Mouse (Mus musculus) left cerebral cortex, adult 8-10 months (tissue): ENCODE measurements around the gene Baiap2l1. TPM values are rescaled to one million over a fixed set of nuclear protein-coding genes. Genes with fewer than 3 reads are reported as not detected.

ENCODE experiments used
- DNase-seq, 2 experiments: peaks; one replicate each; pipeline ENCODE4 v3.0.0; 2022; ENCODE audit warnings: low spot score in 2 of 2
- total RNA-seq, 4 experiments: library from RNA; stranded (reverse); gene quantifications; 2 replicates each; pipeline ENCODE4 v1.2.4; 2022

Gene Baiap2l1
- total RNA-seq, 4 experiments from 2014 or later: 0.50 to 0.74 (median 0.56) TPM

DNA sequence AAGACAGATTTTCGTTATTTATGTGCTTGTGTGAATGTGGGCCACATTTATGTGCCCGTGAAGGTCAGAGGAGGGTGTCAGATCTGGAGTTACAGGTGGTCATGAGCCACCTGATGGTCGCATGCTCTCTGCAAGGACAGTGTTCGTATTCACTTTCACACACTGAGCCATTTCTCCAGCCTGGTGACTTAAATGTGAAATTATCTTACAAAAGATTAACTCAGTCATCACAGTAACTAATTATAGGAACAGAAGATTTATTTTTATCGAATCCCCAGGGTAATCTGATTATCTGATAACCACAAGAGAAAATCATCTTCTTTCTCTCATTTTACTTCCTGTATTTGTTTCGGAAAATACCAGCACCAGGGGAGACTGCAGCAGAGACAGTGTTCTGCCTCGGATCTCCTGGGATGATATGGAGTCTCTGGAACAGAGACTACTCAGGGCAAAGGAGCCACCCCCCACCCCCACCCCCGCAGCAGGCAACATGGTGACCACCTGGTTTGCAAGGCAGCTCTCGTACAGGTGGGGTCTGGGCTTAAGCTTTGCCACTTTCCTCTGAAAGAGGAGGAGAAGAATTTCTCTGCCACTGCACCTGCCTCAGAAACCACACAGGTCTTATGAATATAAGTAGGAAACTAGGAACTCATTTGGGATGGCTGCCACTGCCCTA is 71.2 kb downstream of the Baiap2l1 start:
- no peak for DNase-seq

DNA sequence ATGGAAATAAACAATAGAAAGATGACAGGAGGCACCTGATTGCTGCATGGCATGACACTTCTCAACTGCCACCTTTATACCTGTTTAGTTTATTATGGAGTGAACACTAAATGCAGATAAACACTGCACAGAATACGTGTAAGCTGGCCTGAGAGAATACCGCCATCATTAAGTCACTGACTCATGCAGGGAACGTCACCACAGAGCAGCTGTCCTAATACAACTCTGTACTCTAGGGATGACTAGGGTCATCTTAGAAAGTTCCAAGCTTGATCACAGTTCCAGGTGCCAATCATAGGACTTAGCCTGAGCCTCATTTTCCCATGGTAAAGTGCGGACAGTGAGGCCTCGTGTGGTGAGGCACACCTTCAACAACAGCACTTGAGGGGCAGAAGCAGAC is 73.3 kb downstream of the Baiap2l1 start:
- no peak for DNase-seq

DNA sequence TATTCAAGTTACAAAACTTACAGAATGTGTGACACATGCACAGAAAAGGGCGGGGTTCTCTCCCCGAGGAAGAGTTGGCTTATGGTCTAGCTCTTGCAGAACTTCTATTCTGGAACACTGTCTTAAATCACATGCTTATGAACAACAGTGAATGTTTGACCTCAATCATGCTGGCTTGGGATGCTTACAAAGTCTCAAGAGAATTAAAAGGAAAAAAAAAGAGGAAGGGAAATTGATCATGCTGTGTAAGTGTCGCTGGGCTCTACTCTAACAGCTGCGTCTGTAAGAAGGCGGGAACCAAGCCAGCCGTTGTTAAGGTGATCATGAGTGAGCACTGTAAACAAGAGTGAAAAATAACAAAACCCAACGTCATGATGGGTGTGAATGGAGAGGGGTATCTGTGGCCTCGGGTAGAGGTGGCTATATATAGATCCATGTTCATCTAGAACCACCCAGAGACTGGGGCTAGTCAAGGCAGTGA is 74.3 kb downstream of the Baiap2l1 start:
- DNase-seq: no peak

DNA sequence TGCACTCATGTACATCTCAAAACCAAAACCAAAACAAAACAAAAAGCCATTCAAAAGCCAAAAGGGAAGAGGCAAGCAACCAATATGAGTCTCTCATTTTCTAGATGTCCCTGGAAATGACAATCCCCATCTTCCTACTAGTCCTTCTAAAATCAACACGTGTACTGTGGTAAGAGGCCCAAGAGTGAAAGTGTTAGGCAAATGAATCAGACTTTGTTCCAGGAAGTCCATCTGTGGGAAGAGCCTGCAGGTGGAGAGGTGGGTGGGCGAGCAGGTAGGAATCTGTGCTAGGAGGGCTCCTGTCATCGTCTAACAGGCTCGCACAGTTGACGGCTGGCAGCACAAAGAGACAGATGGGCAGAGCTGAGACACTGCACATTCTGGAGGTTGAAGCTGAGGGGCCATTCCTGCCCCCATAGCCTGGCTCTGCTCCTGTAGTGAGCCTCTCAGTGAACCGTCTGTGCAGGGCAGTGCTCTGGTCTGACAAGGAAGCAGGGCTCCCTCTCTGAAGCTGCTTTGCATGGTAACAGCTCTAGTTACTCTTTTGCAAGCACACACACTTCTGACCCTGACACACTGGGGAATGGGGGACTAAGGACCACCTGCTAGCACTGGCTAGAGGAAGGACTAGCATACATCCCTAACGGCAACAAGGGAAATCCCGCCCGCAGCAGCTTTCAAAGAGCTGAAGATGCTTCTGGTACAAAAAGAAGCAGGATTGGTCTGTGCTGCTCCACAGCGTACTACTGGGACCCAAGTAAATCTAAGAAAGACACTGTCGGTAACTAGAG is 75.2 kb downstream of the Baiap2l1 start:
- DNase-seq: no peak

DNA sequence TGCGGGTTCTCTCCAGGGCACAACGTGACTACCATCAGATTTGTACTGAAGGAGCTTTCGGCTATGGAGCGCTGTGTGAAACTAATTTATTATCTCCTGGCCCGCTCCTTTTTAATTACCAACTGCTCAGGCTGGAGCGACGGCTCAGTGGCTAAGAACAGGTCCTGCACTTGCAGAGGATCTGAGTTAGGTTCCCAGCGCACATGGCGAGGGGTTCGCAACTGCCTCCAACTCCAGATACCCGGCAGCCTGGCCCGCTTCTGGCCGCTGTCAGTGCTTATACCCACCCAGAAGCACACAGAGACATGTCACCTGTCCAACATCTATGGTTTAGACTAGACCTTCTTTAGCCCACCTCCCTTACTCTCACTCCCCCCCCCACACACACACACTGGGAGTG is 78.0 kb downstream of the Baiap2l1 start:
- no peak for DNase-seq

DNA sequence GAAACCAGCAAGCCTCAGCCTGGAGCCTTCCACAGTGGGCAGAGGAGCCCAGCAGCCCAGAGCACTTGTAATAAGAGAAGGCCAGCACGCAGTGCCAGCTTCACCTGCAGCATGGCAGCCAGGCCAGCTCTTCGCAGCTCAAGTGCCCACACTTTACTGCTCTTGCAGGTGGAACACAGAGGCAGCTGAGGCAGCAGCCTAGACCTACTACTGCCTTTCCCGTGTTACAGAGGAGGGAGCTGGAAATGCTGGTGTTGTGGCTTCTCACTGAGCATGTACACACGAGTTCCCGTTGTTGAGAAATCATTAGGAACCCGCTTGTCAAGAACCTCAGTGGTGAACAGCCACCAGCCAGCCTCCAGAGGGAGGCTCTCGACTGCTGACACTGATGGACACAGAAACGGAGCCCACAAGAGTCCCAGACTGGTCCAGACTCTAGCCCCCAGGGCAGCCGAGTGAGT is 78.8 kb downstream of the Baiap2l1 start:
- no peak for DNase-seq

DNA sequence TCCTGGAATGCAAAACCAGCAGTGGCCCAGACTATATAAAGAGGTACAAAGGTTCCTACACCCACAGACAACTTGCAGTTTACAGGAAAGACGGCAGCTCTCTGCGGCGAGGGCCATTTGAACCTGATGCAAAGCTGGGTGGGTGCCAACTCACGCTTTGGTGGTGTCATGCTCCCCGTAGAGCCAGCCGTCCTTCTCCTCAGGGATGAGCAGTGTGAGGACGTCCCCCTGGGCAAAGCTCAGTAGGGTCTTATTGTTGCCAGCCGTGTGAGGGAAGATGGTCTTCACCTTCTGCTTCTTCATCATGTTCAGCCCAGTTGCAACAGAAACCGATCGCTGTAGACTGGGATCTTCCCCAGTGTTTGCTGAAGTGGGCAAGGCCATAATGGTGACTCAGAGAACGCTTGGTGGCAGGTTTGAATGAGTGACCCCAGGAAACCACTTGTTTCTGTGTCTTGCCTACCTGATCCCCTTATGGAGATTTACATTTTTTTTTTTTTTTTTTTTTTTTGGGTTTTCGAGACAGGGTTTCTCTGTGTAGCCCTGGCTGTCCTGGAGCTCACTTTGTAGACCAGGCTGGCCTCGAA is 79.4 kb downstream of the Baiap2l1 start:
- no peak for DNase-seq

DNA sequence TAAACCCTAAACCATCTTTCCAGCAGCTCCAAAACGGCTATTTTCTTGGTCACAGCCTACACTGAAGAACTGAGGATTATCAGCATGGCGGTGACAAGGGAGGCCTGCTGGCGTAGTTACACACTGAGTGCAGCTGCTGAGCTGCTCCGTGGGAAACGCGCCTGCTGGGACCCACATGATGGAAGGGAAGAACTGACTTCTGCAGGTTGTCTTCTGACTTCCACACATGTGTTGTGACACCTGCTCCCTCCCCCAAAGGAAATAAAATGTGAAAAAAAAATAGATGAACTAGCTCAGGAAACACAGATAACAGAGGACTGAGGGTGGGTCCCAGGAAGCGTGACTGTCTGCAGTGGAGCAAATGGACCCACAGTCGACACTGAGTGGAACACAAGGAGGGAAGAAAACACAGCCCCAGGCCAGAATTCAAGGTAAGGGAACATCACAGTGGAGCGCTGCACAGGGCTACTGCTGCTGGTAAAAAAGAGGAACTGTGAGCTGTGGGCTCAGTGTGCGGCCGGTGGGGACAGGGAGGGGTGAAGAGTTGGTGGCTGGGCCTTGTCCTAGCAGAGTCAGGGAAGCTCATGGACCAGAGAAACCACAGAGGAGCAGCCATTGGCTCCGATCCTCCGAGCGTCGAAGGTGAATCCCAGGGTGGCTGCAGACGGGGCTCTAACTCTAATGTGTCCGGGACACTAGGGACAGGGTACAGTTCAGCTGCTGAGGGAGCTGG is 80.8 kb downstream of the Baiap2l1 start:
- DNase-seq: no peak

DNA sequence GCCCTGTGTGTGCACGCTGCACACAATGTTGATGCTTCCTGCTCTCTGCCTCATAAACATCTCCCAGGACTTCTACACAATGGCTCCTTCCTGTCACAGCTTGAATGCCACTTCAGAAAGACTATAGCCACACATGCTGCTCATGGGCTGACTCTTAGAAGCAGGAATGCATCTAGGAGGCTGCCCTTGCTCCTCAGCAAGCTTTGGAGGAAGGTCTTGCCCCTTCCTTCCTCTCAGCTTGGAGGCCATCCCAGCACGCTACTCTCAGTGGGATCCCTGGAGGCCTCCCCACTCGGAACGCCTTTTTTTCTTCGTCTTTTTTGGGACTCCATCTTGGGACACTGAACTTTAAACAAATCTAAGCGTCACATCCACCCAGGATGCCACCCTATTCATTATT is 83.0 kb downstream of the Baiap2l1 start:
- DNase-seq: no peak

DNA sequence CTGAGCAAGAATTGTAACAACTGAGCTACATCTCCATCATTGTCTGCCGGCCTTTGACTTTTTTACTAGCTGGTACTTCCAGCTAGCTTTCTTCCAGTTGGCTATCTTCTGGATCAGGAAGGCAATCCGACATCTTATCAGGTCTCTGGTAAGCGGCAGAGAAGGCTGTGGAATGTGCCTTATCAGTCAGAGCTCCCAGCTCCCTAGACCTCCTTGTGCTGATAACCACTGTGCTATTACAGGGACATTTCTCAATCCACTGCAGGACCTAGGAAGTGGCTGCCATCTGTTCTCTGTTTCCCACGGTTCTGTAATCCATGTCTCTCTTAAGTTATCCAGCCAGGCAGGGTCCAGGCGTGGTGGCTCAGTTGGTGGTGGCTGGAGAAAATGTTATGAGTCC is 86.1 kb downstream of the Baiap2l1 start:
- DNase-seq: no peak

DNA sequence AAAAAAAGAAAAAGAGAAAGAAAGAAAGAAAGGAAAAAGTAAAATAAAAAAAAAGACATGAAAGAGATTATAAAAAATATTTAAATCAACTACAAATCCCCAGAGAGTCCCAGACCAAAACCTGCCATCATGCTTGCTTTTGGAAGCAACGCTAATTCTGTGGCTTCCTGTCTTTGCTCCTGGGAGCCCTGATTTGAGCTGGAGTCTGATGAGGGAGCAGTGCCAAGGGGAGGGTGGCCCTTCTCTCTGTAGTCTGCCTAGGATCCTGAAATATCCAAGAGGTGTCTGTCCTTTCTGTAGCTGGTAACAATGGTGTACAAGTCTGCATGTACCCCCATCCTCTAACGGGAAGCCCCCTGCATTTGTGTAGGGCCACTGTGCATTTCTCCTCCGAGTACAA is 86.8 kb downstream of the Baiap2l1 start:
- DNase-seq: no peak

DNA sequence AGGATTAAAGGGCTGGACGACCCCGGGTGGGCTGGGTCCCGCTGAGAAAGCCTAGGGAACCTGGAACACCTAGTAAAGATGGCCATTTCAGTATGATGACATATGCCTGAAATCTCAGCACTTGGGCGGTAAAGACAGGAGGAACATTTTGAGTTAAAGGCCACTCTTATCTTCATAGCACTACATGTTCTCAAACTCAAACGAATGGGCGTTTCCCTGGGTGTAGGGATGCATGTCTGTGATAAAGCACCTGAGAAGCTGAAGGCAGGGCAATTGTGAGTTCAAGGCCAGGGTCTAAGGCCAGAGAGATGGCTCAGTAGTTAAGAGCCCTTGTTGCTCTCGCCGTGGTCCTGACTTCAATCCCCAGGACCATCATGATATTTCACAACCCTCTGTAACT is 87.5 kb downstream of the Baiap2l1 start:
- DNase-seq: no peak

DNA sequence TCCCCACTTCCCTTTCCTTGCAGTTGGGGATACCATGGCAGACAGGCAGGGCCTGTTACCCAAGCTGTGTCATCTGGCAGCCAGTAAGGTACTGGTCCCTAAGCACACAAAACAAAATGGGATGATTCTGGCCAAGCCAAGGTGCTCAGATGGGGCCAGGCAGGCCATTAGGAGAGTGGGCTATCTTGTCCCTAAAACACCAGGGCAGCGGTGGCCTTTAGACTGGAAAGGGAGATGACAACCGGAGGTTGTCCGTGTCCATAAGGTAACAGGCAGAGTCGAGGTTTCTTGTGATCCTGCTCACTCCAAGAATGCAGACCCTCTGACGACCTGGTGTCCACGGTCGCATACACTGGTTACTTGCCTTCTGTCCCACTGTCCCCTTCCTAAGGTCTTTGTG is 88.0 kb downstream of the Baiap2l1 start:
- DNase-seq: no peak

DNA sequence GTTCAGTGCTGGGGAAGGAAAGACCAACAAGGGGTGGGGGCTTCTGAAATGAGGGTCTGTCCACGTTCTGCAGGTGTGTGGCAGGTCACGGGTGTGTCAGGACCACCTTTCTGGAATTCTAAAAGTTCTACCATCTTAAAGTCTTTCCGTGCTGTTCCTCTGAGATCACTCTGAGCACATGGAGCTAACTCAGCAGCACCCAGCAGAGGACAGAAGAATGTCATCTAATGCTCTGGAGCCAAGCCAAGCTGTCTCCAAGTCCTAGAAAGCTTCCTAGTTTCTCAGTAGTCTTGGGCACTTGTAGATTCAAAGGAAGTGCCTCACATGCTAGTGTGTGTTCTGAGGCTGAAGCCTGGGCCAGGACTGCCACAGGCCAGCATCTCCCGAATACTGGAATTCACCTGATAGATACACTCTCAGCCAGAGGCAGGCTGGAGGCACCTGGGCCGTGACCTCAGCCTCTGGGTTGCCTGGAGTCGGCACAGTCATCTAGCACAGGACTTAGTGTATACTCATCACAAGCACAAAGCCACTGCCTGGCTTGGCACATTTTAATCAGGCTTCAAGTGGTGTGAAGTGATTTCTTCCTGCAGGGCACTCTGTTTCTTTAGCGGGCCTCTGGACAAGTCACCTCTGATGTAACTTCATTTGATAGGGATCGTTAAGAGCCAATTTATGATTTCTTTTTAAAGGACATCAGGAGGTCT is 90.2 kb downstream of the Baiap2l1 start:
- DNase-seq: no peak

DNA sequence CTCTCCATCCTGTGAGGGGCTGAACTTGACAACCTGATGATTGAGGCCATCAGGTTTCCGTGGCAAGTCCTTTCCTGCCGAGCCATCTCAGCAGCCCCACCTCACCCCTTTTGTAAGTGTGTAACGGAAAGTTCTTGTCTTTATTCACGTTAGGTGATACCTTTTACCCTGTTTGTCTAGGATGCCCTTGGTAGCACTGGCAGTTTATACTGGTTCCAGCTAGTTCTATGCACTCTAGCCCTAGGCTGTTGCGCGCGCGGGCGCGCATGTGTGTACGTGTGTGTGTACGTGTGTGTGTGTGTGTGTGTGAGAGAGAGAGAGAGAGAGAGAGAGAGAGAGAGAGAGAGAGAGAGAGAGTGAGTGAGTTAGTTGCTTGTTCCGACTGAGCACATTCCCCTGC is 94.4 kb downstream of the Baiap2l1 start:
- no peak for DNase-seq

DNA sequence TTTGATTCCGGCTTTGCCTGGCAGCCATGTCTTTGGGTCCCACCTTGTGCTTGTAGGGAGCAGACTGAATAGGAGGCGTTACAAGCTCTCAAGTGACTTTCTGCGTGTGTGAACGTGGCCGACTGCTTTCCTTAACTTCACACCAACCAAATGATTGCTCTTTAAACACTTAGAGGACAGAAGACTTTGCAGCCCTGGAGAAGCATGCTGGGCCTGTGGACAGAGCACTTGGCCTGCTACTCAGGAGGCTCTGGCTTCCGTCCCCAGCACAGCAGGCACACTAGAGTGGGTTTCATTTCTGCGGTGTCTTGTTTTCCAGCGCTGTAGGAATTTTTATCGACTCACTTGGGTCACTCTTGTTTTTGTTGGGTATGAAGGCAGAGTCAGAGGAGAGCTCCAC is 94.8 kb downstream of the Baiap2l1 start:
- no peak for DNase-seq

DNA sequence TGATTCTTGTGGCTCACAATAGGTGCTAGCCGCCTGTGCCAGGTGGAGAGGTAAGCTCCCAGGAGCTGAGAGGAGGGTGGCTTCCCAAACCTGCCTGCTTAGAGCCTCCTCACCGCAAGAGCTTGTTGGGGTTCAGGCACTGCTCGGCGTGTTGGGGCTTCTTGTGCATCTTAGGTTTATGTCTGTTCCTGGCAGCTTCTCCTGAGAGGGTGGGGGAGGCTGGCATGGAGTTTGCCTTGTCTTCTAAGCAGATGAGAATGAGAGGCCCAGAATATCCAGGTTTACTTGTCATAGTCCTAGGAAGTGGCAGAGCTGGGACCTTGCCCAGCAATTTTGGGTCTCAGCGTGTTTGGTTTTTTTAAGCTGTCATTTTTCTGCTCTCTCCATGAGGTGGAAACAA is 96.1 kb downstream of the Baiap2l1 start:
- DNase-seq: no peak

DNA sequence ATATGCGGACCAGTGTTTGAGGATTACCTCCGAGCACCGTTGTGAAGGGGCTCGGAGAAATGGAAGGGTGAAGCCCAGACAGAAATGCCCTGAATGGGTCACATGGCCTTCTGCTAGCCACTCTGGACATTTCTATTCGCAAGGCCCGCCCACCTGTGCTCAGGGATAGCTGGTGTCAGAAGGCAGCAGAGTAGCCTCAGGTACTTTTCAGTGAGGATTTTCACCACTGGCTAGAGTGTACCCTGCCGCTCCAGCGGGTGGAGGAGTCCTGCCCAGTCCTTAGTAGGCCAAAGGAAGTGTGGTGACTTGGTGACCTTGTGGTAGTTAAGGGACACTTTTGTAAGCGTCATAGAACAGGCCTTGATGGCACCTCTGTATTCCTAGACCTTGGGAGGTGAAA is 96.6 kb downstream of the Baiap2l1 start:
- DNase-seq: no peak

DNA sequence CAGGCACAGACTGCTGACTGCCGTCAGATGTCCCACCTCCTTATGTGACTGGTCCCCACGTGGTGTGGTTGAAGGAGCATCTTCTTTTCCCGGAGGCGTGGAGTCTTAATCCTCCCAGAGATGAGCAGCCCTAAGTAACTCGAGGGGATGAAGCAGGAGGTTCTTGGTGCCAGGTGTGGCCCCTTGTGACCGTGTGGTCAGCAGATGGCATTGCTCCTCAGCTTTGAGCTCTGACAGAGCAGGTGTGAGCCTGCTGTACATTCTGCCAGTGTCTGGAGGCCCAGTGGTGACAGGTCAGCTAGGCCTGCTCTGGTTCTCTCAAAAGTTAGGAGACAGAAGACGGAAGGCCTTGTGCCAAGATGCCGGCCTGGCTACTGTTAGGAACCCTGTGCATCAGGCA is 97.4 kb downstream of the Baiap2l1 start:
- no peak for DNase-seq

DNA sequence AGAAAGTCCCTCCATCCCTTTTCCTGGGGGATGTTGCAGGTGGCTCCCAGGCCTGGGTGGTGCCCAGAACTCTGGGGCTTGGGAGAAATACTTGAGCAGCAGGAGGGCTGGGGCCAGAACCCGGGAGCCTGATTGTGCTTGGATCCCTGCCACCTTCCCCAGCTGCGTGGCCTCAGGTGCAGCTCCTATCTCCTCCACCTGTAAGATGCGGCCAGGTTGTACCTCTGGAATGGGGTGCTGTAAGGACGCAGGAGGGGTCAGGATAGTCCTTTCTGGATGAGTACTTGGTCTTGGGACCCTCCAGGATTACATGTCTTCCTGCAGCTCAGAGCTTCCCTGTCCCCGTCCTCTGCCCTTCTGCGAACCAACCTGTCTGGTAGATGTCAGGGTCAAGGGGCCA is 98.7 kb downstream of the Baiap2l1 start:
- no peak for DNase-seq

DNA sequence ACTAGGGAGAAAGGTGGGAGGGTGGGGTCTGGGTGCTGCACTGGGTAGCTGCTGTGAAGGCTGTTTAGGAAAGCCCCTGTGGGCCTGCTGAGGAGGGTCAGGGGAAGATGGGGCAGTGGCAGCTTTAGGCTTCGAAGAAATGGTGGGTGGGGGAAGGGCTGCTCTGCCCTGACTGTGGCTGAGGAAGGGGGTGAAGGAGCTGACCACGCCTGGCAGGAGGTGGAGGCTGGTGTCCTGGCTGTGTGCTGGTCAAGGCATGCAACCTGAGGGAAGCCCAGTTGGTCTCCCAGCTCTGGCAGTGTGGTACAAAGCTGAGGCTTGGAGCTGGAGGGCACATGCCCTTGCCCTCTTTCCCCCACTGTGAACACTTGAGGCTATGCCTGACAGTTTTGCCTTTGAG is 99.2 kb downstream of the Baiap2l1 start:
- no peak for DNase-seq
